Mouse (Mus musculus) small intestine, adult 2 months (tissue): ENCODE results near the gene Car5a.

Experiments
- CTCF ChIP-seq: fragments of 200-500 bp; IDR thresholded peaks from 2 replicates; pipeline ENCODE4 v1.5.1; 2012; ENCODE audit warnings: low read depth, mild to moderate bottlenecking, control low read depth, inconsistent platforms, low read length, moderate library complexity, mixed read lengths; ENCODE audit not compliant: insufficient replicate concordance, insufficient read length; ENCODE audit errors: extremely low read depth
- POLR2A ChIP-seq: fragments of 200-500 bp; IDR thresholded peaks from 2 replicates; pipeline ENCODE4 v1.6.1; 2012; ENCODE audit warnings: low read depth, mild to moderate bottlenecking, control low read depth, inconsistent platforms, low read length, moderate library complexity

DNA sequence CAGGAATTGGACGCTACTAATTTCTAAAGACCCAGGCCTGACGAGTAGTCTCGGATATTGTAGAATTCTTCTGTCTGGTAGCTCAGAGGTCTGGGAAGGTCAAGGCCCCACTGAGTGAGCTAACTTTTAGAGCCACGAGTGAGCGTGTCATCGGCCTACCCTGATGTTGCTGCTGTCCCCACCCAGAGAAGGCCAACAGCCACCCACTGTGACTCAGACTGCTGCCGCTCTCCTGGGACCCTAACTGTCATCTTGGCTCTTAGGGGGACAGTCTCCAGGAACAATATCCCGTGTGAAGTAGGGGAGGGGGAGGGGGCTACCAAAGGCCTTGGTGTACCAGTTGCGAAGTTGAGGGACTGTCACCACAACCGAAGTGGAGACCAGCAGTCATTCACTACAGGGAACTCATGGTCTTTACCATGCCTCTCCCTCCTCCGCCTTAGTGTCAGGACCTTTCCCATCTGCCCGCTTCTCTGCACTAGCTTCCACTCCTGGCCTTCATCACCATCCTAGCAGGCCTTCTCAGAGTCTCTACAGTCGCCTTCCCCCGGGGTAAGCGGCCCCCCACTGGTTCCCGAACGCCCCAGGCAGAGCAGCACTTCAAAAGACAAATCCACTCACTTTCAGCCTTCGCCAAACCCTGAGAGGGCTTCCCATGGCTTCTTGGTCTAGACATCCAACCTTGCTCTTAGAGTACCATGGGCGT, 2.5 kb upstream of the Car5a start:
- TF ChIP-seq CTCF, result no peak
- TF ChIP-seq POLR2A, result no peak
